Mouse (Mus musculus) midbrain, embryonic 14.5 days (tissue): ENCODE data around the gene Dusp18. TPM values are rescaled to one million over a fixed set of nuclear protein-coding genes. Genes with fewer than 3 reads are reported as not detected.
A peak's percentile ranks its signal among the peaks of the same experiment; 100 is the strongest.

Experiments
- ATAC-seq: fragments of 200-750 bp; cut with Nextera tagmentation; 2 replicates; pipeline ENCODE4 v1.8.0; 2017; ENCODE audit warnings: moderate number of reproducible peaks, moderate library complexity; ENCODE audit not compliant: low FRiP score, low TSS enrichment
- DNase-seq: peaks from one replicate; pipeline ENCODE4 v3.0.0-alpha.2; 2015
- H3K27ac ChIP-seq: fragments of 300-500 bp; sonication (generic); replicated peaks from 2 replicates; pipeline ENCODE4 v1.5.1; 2014; ENCODE audit warnings: mild to moderate bottlenecking, low read depth, low read length, moderate library complexity
- H3K27me3 ChIP-seq: fragments of 300-500 bp; sonication (generic); 2 replicates; pipeline ENCODE4 v1.6.1; 2014; ENCODE audit warnings: low read length, control low read depth, mixed read lengths; ENCODE audit not compliant: control insufficient read depth, insufficient read depth
- H3K36me3 ChIP-seq: fragments of 300-500 bp; sonication (generic); 2 replicates; pipeline ENCODE4 v1.6.1; 2014; ENCODE audit warnings: low read length, control low read depth; ENCODE audit not compliant: control insufficient read depth, insufficient read depth
- H3K4me1 ChIP-seq: fragments of 300-500 bp; sonication (generic); 2 replicates; pipeline ENCODE4 v1.6.1; 2014; ENCODE audit warnings: mild to moderate bottlenecking, antibody characterized with exemption, low read length, control low read depth; ENCODE audit not compliant: control insufficient read depth, insufficient read depth
- H3K4me2 ChIP-seq: fragments of 300-500 bp; sonication (generic); 2 replicates; pipeline ENCODE4 v1.6.1; 2014; ENCODE audit warnings: mild to moderate bottlenecking, low read length, moderate library complexity
- H3K4me3 ChIP-seq: fragments of 300-500 bp; sonication (generic); replicated peaks from 2 replicates; pipeline ENCODE4 v1.5.1; 2014; ENCODE audit warnings: low read depth, low read length
- H3K9ac ChIP-seq: fragments of 300-500 bp; sonication (generic); replicated peaks from 2 replicates; pipeline ENCODE4 v1.6.1; 2014; ENCODE audit warnings: mild to moderate bottlenecking, low read length, moderate library complexity
- H3K9me3 ChIP-seq: fragments of 300-500 bp; sonication (generic); 2 replicates; pipeline ENCODE4 v1.6.1; 2016; ENCODE audit warnings: low read length, control low read depth, mixed read lengths; ENCODE audit not compliant: control insufficient read depth
- WGBS: fragments of 180-500 bp; shearing (Covaris S2); extraction: QIAGEN DNeasy Blood & Tissue Kit; methylation state at CpG from one replicate; pipeline ENCODE4 v1.1.7; 2014; 5-methylcytosine and 5-hydroxymethylcytosine counted together
- polyA plus RNA-seq: library from polyadenylated mRNA; unstranded; fragments of >200 nt; fragmentation: Nextera tagmentation; extraction: Ambion mirVana; gene quantifications from 2 replicates; pipeline ENCODE4 v1.2.1, GENCODE M21; 2014

The Dusp18 gene
- polyA plus RNA-seq, 1 experiment from 2014 or later: 38.1 TPM

GRCm38 (mm10) chr11:3925916-3926315 is 30.9 kb downstream of the Dusp18 start:
- ATAC-seq (no peak), DNase-seq (no peak)
- Histone ChIP-seq H3K4me3 (no peak overlapping the region), H3K9me3 (no peaks in the 10 kb centered on the region), H3K27me3 (no peaks in the 10 kb centered on the region), H3K27ac (no peak overlapping the region), H3K4me2 (no peak overlapping the region), H3K36me3 (peaks cover 5% of the 10 kb centered on the region; the same call in 1 of the 2 replicates), H3K9ac (no peak overlapping the region), H3K4me1 (peaks cover 1% of the 10 kb centered on the region; the same call in 1 of the 2 replicates)
- 93% methylated on average over 10 of the region's 10 CpGs for WGBS

GRCm38 (mm10) chr11:3930019-3930418 is 35.0 kb downstream of the Dusp18 start:
- WGBS: 68% methylated on average over 4 of the region's 4 CpGs
- H3K9ac ChIP-seq: no peak overlapping the region
- ATAC-seq (no peak), DNase-seq (no peak)
- peaks cover 14% of the 10 kb centered on the region for H3K4me1 ChIP-seq
- no peak overlapping the region for H3K4me3 ChIP-seq
- H3K4me2 ChIP-seq: no peak overlapping the region
- H3K36me3 ChIP-seq: no peaks in the 10 kb centered on the region; the same call in 1 of the 2 replicates
- H3K9me3 ChIP-seq: no peaks in the 10 kb centered on the region
- H3K27me3 ChIP-seq: no peaks in the 10 kb centered on the region
- H3K27ac ChIP-seq: no peak overlapping the region

DNA sequence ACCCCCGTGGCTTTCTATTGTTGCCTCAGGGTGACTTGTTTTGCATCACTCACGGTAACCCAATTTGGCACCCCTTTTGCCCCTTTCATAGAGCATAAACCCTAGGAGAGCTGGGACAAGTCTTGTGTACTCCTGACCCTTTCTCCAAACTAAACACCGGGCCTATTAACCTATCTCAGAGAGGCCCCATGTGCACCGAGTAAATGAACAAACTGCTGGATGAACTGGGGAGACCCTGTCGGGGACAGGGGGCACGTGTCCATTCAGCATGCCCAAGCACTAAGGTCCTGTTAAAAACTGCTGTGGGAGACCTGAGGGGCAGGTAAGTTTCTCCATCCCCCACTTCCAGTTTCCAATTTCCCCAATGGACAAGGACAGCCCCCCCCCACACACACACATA is 35.9 kb downstream of the Dusp18 start:
- H3K4me2 ChIP-seq: peak overlapping the region; percentile 59
- no peaks in the 10 kb centered on the region for H3K36me3 ChIP-seq
- no peaks in the 10 kb centered on the region for H3K27me3 ChIP-seq
- H3K27ac ChIP-seq: no peak overlapping the region
- DNase-seq (no peak), ATAC-seq (no peak)
- 20% methylated on average over 6 of the region's 6 CpGs for WGBS
- peak overlapping the region; percentile 27; the same call in 1 of the 2 replicates for H3K9ac ChIP-seq
- H3K4me1 ChIP-seq: peaks cover 14% of the 10 kb centered on the region
- no peaks in the 10 kb centered on the region for H3K9me3 ChIP-seq
- peak overlapping the region; percentile 39 for H3K4me3 ChIP-seq

- H3K36me3 ChIP-seq: no peaks in the 10 kb centered on the region
- peak within 1 kb of the TSS; percentile 27; the same call in 1 of the 2 replicates for H3K9ac ChIP-seq
- WGBS: under 1% methylated on average over 26 of the region's 26 CpGs
- no peaks in the 10 kb centered on the region for H3K27me3 ChIP-seq
- peaks cover 14% of the 10 kb centered on the region for H3K4me1 ChIP-seq
- H3K4me3 ChIP-seq: peak within 1 kb of the TSS; percentile 39
- DNase-seq (peak; percentile 83), ATAC-seq (peak; percentile 62; the same call in 1 of the 2 replicates)
- peak within 1 kb of the TSS; percentile 59 for H3K4me2 ChIP-seq
- no peak within 1 kb of the TSS for H3K27ac ChIP-seq
- no peaks in the 10 kb centered on the region for H3K9me3 ChIP-seq
These were observed 36.6 kb downstream of the Dusp18 start, which contains the start of gene Tcn2 for GRCm38 (mm10) chr11:3931511-3932211. Gene Tcn2 (minus strand): TSS chr11:3932159.

GRCm38 (mm10) chr11:3933756-3934285 is 38.8 kb downstream of the Dusp18 start:
- Histone ChIP-seq H3K4me3 (no peak overlapping the region), H3K4me1 (peaks cover 14% of the 10 kb centered on the region), H3K36me3 (no peaks in the 10 kb centered on the region), H3K9me3 (no peaks in the 10 kb centered on the region), H3K27me3 (no peaks in the 10 kb centered on the region), H3K27ac (no peak overlapping the region), H3K4me2 (no peak overlapping the region), H3K9ac (no peak overlapping the region)
- 83% methylated on average over 9 of the region's 9 CpGs for WGBS
- DNase-seq: no peak
- no peak for ATAC-seq

- no peaks in the 10 kb centered on the region for H3K36me3 ChIP-seq
- 86% methylated on average over 4 of the region's 4 CpGs for WGBS
- DNase-seq (no peak), ATAC-seq (no peak)
- no peak overlapping the region for H3K9ac ChIP-seq
- no peak overlapping the region for H3K4me2 ChIP-seq
- no peak overlapping the region for H3K4me3 ChIP-seq
- no peaks in the 10 kb centered on the region for H3K9me3 ChIP-seq
- H3K27me3 ChIP-seq: no peaks in the 10 kb centered on the region
- H3K27ac ChIP-seq: no peak overlapping the region
- peaks cover 14% of the 10 kb centered on the region for H3K4me1 ChIP-seq
These were observed 40.1 kb downstream of the Dusp18 start for GRCm38 (mm10) chr11:3935135-3935534.

GRCm38 (mm10) chr11:3936318-3936717 is 41.3 kb downstream of the Dusp18 start:
- Histone ChIP-seq H3K27me3 (no peaks in the 10 kb centered on the region), H3K9me3 (no peaks in the 10 kb centered on the region), H3K27ac (no peak overlapping the region), H3K9ac (no peak overlapping the region), H3K4me2 (no peak overlapping the region), H3K4me1 (peaks cover 8% of the 10 kb centered on the region), H3K36me3 (no peaks in the 10 kb centered on the region), H3K4me3 (no peak overlapping the region)
- DNase-seq (no peak), ATAC-seq (no peak)
- WGBS: 89% methylated on average over 3 of the region's 3 CpGs

DNA sequence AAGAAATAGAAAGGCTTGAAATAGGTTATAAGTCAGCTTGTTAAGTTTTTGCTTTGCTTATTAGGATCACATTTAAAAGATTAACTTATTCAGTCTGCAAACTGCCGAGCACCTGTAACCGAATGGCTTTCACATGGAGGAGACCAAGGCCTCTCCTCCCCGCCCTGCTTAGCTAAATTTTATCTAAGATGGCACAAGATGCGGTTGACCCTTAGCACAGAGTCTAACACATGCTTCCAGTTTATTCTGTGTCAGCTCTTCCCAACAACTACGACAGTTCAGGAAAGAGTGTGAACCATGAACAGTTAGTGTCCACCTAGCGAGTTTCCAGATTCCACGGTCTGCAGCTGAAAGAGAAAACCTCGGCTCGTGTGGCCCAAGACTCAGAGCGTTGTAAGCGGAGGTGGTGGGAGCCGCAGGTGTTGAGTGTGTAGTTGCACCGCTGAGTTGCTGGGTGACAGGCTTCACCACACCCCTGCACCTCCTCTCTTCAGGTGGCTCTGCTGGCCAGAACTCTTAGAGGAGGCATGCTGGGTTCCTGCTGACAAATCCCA is 42.4 kb downstream of the Dusp18 start:
- H3K9me3 ChIP-seq: no peaks in the 10 kb centered on the region
- H3K27ac ChIP-seq: no peak overlapping the region
- DNase-seq (no peak), ATAC-seq (no peak)
- H3K9ac ChIP-seq: no peak overlapping the region
- no peaks in the 10 kb centered on the region for H3K36me3 ChIP-seq
- WGBS: 83% methylated on average over 13 of the region's 13 CpGs
- no peak overlapping the region for H3K4me2 ChIP-seq
- H3K4me3 ChIP-seq: no peak overlapping the region
- H3K27me3 ChIP-seq: no peaks in the 10 kb centered on the region
- peaks cover 2% of the 10 kb centered on the region; the same call in 1 of the 2 replicates for H3K4me1 ChIP-seq
